Mouse (Mus musculus) common myeloid progenitor, adult 5-6 weeks (primary cell): ENCODE data around the gene Duxf3. TPM values are rescaled to one million over a fixed set of nuclear protein-coding genes. Genes with fewer than 3 reads are reported as not detected.
"Not testable (repeated sequence)": the region's sequence is repeated elsewhere in the genome, so short reads cannot be mapped to it uniquely, and the experiment has no call there.

Experiments
- ATAC-seq: replicated peaks from 2 replicates; pipeline ENCODE4 v1.8.0; 2016; ENCODE audit warnings: low read depth, mild to moderate bottlenecking, moderate TSS enrichment, inconsistent platforms; ENCODE audit not compliant: poor library complexity, severe bottlenecking
- total RNA-seq: library from RNA; stranded (forward); fragments of 200-1000, 187-1606 nt; gene quantifications from 2 replicates; pipeline ENCODE4 v1.2.3, GENCODE M21; 2017

The Duxf3 gene
- total RNA-seq = not detected in 2 replicates

- peak; percentile 10; the same call in 1 of the 2 replicates for ATAC-seq
Measured at GRCm38 (mm10) chr10:58232641-58232969, at the start of gene Duxf3. Gene Duxf3, minus strand, starts transcription at chr10:58232675.

GRCm38 (mm10) chr10:58282238-58282637 lies 49.8 kb upstream of the Duxf3 start:
- ATAC-seq = no peak

- ATAC-seq = no peak
Measured at GRCm38 (mm10) chr10:58258466-58258865, 26.0 kb upstream of the Duxf3 start.

GRCm38 (mm10) chr10:58255954-58256353 lies 23.5 kb upstream of the Duxf3 start:
- no peak for ATAC-seq

GRCm38 (mm10) chr10:58255213-58255892 lies 22.9 kb upstream of the Duxf3 start, which contains the start of gene Gcc2:
Gene Gcc2, plus strand, starts transcription at chr10:58255497.
- ATAC-seq = peak; percentile 99

- 0 out of 2 replicates have a peak, but pooled peaks have one; percentile 34 for ATAC-seq
Measured at GRCm38 (mm10) chr10:58254635-58255175, 22.2 kb upstream of the Duxf3 start.

- ATAC-seq = no peak
Measured at GRCm38 (mm10) chr10:58249535-58249934, 17.1 kb upstream of the Duxf3 start.

- 0 out of 2 replicates have a peak, but pooled peaks have one; percentile 51 for ATAC-seq
Measured at GRCm38 (mm10) chr10:58238984-58239740, 6.7 kb upstream of the Duxf3 start.

GRCm38 (mm10) chr10:58236613-58237012 lies 4.1 kb upstream of the Duxf3 start, which contains the start of gene Gm4981:
Gene Gm4981, minus strand, starts transcription at chr10:58236701.
- 0 out of 2 replicates have a peak, but pooled peaks have one; percentile 5 for ATAC-seq

GRCm38 (mm10) chr10:58234985-58235384 lies 2.5 kb upstream of the Duxf3 start:
- not testable (repeated sequence) for ATAC-seq

GRCm38 (mm10) chr10:58233740-58234121 lies 1.3 kb upstream of the Duxf3 start:
- not testable (repeated sequence) for ATAC-seq

GRCm38 (mm10) chr10:58233054-58233739 lies 722 bp upstream of the Duxf3 start:
- ATAC-seq = peak; percentile 10; the same call in 1 of the 2 replicates

- peak; percentile 45 for ATAC-seq
Measured at GRCm38 (mm10) chr10:58231779-58232640, 465 bp downstream of the Duxf3 start.

GRCm38 (mm10) chr10:58231088-58231487 lies 1.4 kb downstream of the Duxf3 start:
- not testable (repeated sequence) for ATAC-seq

GRCm38 (mm10) chr10:58230021-58230420 lies 2.5 kb downstream of the Duxf3 start:
- ATAC-seq = not testable (repeated sequence)

GRCm38 (mm10) chr10:58227798-58228197 lies 4.7 kb downstream of the Duxf3 start:
- ATAC-seq = not testable (repeated sequence)

- ATAC-seq = not testable (repeated sequence)
Measured at GRCm38 (mm10) chr10:58226357-58226756, 6.1 kb downstream of the Duxf3 start.

GRCm38 (mm10) chr10:58224827-58225785 lies 7.4 kb downstream of the Duxf3 start, which contains the start of gene AW822073:
Gene AW822073, minus strand, starts transcription at chr10:58224930.
- not testable (repeated sequence) for ATAC-seq
